Mouse (Mus musculus) embryonic fibroblast, embryonic 13.5 days (primary cell): Measurements from ENCODE around the gene Map3k13.

ENCODE experiments used
- CTCF ChIP-seq: IDR thresholded peaks from 2 replicates; pipeline ENCODE4 v1.5.1; 2011; ENCODE audit warnings: mild to moderate bottlenecking, control low read depth, low read length, moderate library complexity, borderline replicate concordance; ENCODE audit not compliant: insufficient read depth
- POLR2A ChIP-seq: IDR thresholded peaks from 2 replicates; pipeline ENCODE4 v1.6.1; 2011; ENCODE audit warnings: low read depth, mild to moderate bottlenecking, control low read depth, low read length, moderate library complexity

DNA sequence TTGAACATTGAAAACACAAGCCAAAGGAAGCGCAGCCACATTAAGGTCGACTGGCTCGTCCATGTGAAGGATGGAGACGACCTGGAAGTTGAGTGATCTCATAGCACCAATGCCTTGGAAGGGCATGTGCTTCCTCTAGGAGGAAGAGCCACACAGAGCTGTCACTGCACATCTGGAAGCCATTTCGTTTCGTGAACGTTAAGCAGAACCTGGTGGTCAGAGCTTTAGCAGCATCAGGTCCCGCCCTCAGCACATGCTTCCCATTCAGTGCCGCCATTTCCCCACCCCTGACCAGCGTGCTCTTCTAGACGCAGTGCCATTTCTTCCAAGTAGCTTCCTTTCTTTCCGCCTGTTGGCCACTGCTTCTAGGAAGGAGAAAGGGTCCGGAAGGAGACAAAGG, 134.3 kb downstream of the Map3k13 start:
- TF ChIP-seq POLR2A, result no peak
- TF ChIP-seq CTCF, result no peak
